Mouse (Mus musculus) thymus, adult 18-20 months (tissue): ENCODE data around the gene Hist1h2bg.
A peak's percentile ranks its signal among the peaks of the same experiment; 100 is the strongest.
"Not testable (repeated sequence)": the region's sequence is repeated elsewhere in the genome, so short reads cannot be mapped to it uniquely, and the experiment has no call there.

Experiments used
- DNase-seq, 2 experiments: peaks; one replicate each; pipeline ENCODE4 v3.0.0; 2022; ENCODE audit warnings: mixed read lengths in 2 of 2

The Hist1h2bg gene

GRCm38 (mm10) chr13:23539821-23540220 is 31.4 kb upstream of the Hist1h2bg start:
- DNase-seq: not testable (repeated sequence)

DNA sequence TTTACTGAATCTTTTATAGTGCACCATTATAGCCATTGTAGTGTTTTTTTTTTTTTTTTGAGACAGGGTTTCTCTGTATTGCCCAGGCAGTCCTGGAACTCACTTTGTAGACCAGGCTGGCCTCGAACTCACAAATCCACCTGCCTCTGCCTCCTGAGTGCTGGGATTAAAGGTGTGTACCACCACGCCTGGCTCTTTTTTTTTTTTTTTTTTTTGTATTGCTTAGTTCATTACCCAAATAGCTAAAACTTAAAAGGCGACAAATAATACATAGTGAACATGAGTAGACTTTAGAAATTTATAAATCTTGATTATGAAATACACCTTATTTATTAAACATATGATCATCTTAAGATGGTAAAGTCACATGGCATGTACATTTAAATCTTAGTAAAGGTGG is 29.7 kb upstream of the Hist1h2bg start:
- DNase-seq: no peak

DNA sequence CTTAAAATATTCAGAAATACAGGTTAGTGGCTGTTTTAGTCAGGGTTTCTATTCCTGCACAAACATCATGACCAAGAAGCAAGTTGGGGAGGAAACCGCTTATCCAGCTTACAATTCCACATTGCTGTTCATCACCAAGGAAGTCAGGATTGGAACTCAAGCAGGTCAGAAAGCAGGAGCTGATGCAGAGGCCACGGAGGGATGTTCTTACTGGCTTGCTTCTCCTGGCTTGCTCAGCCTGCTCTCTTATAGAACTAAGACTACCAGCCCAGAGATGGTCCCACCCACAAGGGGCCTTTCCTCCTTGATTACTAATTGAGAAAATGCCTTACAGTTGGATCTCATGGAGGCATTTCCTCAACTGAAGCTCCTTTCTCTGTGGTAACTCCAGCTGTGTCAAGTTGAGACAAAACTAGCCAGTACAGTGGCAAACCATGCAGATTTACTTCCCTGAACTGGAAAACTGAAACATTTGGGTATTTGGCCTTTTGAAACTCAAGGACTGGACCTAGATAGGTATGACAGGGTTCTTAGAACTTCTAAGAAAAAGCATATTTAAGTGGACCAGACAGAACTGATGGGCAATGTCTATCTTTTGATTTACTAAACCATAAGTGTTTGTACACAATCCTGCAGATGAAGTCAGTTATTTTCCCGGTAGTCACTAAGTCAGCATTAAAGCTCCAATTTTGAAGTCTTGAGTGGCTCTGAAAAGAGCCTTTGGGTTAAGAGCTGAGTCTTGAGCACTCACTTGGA is 28.8 kb upstream of the Hist1h2bg start:
- DNase-seq: not testable (repeated sequence)

- DNase-seq: peak; percentile 49 to 78
These were observed 28.1 kb upstream of the Hist1h2bg start, which contains the start of gene Hist1h2bh for GRCm38 (mm10) chr13:23542999-23543607. Hist1h2bh (minus strand) TSS chr13:23543392.

GRCm38 (mm10) chr13:23543965-23544786 is 27.0 kb upstream of the Hist1h2bg start, which contains the start of gene Hist1h3f:
Hist1h3f (plus strand) TSS chr13:23544052.
- DNase-seq: peak; percentile 55 to 72

- not testable (repeated sequence) for DNase-seq
These were observed 26.4 kb upstream of the Hist1h2bg start for GRCm38 (mm10) chr13:23544787-23545120.

GRCm38 (mm10) chr13:23546694-23547093 is 24.5 kb upstream of the Hist1h2bg start:
- DNase-seq: no peak

- DNase-seq: no peak
These were observed 20.4 kb upstream of the Hist1h2bg start for GRCm38 (mm10) chr13:23550761-23551145.

GRCm38 (mm10) chr13:23551146-23551834 is 19.9 kb upstream of the Hist1h2bg start, which contains the start of gene Hist1h4f:
Hist1h4f (minus strand) TSS chr13:23551648.
- DNase-seq: peak; percentile 77 to 88

- no peak for DNase-seq
These were observed 19.0 kb upstream of the Hist1h2bg start for GRCm38 (mm10) chr13:23551931-23552914.

GRCm38 (mm10) chr13:23552962-23553361 is 18.2 kb upstream of the Hist1h2bg start, which contains the start of gene Hist1h1d:
Hist1h1d (plus strand) TSS chr13:23553262.
- DNase-seq: no peak

DNA sequence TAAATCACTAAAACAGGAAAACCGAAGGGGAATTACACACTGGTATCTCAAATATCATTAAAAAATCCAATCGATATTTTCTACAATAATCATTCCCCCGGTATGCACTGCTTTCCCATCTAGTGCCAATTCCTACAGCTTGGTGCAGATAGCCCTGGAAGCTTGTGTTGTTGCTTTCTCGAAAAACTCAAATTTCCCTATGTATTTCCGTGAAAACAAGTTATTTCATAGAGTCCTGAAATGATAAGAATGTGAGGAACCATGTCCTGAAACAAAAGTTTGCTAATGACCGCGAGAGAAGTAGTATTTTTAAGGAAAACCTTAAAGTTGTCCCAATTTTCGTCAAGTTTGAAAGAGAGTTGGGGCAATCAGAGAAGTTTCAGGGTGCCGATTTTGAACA is 16.8 kb upstream of the Hist1h2bg start:
- DNase-seq: no peak

- DNase-seq: peak; percentile 81 to 89
These were observed 16.0 kb upstream of the Hist1h2bg start for GRCm38 (mm10) chr13:23554925-23555838.

DNA sequence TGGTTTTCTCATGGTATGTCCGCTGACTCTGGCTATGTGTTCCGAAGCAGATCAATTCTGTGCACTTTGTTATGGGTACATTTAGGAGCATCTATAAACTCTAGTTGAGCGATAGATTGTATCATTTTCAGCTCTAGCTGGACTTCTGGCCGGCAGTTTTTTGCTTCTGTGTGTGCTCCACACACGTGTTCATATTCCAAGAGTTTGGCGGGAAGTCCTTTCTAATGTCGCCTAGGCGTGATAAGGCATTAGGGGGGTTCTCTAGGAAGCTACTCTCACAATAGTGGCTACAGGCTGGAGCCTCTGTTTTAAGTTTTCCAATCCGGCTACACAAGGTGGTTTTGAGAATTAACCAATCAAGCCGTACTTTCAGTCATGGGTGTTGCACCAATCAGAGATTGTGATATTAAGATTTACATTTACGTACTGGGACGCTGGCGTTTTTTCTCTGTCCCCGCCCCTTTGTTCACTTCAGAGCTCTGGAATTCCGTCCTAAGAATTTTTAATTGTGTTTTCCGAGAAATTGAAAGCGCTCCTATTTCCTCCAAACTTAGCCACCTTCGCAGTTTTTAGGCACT is 15.3 kb upstream of the Hist1h2bg start:
- DNase-seq: peak in 1 of 2 experiments; percentile 72

- DNase-seq: no peak
These were observed 14.3 kb upstream of the Hist1h2bg start for GRCm38 (mm10) chr13:23556906-23557305.

GRCm38 (mm10) chr13:23560699-23561098 is 10.5 kb upstream of the Hist1h2bg start:
- DNase-seq: not testable (repeated sequence)

- DNase-seq: not testable (repeated sequence)
These were observed 9.7 kb upstream of the Hist1h2bg start for GRCm38 (mm10) chr13:23561531-23561882.

GRCm38 (mm10) chr13:23561883-23562659 is 9.1 kb upstream of the Hist1h2bg start, which contains the start of gene Hist1h3e:
Hist1h3e (minus strand) TSS chr13:23562369.
- DNase-seq: peak; percentile 81 to 91
